ENCODE assay signal across 18 mouse cellular contexts in the genomic region with DNA sequence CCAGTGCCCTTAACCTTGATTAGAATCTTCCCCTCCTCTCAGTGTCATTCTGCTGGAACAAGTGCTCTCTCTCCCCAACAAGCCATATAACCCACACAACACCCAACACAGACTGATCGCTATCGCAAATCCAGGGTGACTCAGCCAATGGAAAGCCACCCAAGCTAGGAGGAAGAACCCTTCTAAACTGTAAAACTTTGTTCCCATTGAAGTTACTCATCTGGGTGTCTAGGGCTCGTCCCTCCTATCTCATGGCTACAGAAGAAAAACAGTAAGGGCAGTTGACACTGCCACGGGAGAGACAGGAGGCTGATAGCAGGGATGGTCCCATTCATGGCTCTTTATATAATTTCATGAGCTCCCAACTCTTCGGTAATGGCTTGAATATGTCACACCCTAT.
DNase-seq lines count a peak whose midpoint lies in the region; ATAC-seq and TF ChIP-seq lines count a peak whose summit lies in the region.
"Had no signal": no experiment of that assay in that cellular context is flagged by ENCODE, and none has a peak within 500 bp of the region (broad histone marks: within the 10 kb centered on the region; RNA-seq: fewer than 3 reads in every experiment).

No protein-coding gene starts in this region.

- H3K4me1 ChIP-seq in liver, embryonic 13.5 days (replicated peaks) = peaks cover 38% of the 10 kb centered on the region
- H3K4me1 ChIP-seq in hindbrain, embryonic 10.5 days (replicated peaks) = peaks cover 29% of the 10 kb centered on the region
- H3K4me1 ChIP-seq in stomach, postnatal 0 days (replicated peaks; ENCODE audit: control insufficient read depth, insufficient read depth) = no peaks in the 10 kb centered on the region

- H3K79me2 ChIP-seq in myocyte (ENCODE audit: control insufficient read depth, insufficient read depth) = no peaks in the 10 kb centered on the region

- H3K4me2 ChIP-seq in liver, embryonic 13.5 days = 0 out of 2 replicates have a peak overlapping the region, but pooled peaks have one; percentile 9
- peak overlapping the region; percentile 28 for H3K4me2 ChIP-seq in myocyte (ENCODE audit: low read depth)
- H3K4me2 ChIP-seq in stomach, postnatal 0 days (replicated peaks; ENCODE audit: low read depth) = no peak overlapping the region
- H3K4me2 ChIP-seq: embryonic facial prominence, embryonic 12.5 days; heart, embryonic 12.5 days; hindbrain, embryonic 15.5 days; intestine, embryonic 15.5 days; stomach, embryonic 15.5 days had no signal

- no peak for TF ChIP-seq POLR2A in myocyte (IDR thresholded peaks at IDR 0.05; ENCODE audit: insufficient read length, low read depth)

- peak overlapping the region; percentile 75 for H3K27ac ChIP-seq in liver, embryonic 13.5 days
- H3K27ac ChIP-seq in hindbrain, embryonic 10.5 days = no peak overlapping the region
- no peak overlapping the region for H3K27ac ChIP-seq in stomach, postnatal 0 days (replicated peaks)
- H3K27ac ChIP-seq: hindbrain, embryonic 15.5 days; intestine, embryonic 15.5 days; stomach, embryonic 15.5 days had no signal

- H3ac ChIP-seq in myocyte (ENCODE audit: control insufficient read depth, insufficient read length) = no peak overlapping the region

- H3K9me3 ChIP-seq in liver, embryonic 13.5 days (replicated peaks) = no peaks in the 10 kb centered on the region
- H3K9me3 ChIP-seq in hindbrain, embryonic 10.5 days = no peaks in the 10 kb centered on the region
- no peaks in the 10 kb centered on the region for H3K9me3 ChIP-seq in stomach, postnatal 0 days (ENCODE audit: control insufficient read depth, low read length)
- H3K9me3 ChIP-seq: embryonic facial prominence, embryonic 12.5 days; heart, embryonic 12.5 days; hindbrain, embryonic 15.5 days; intestine, embryonic 15.5 days; stomach, embryonic 15.5 days had no signal

- no peak for TF ChIP-seq EP300 in stomach, postnatal 0 days (optimal IDR thresholded peaks at IDR 0.05)

- DNase-seq in c-Kit-positive CD71-positive TER-119-negative erythroid progenitor cells, embryonic 14.5 days (ENCODE audit: low read depth) = peak; percentile 57
- DNase-seq in liver, embryonic 13.5 days = no peak
- no peak for DNase-seq in hindbrain, embryonic 10.5 days (ENCODE audit: low spot score)
- DNase-seq in stomach, postnatal 0 days (ENCODE audit: low spot score) = no peak
- no peak for DNase-seq in right cerebral cortex, postnatal 25 days
- DNase-seq: cerebellum, adult 8-10 months; kidney, adult 9 months; layer of hippocampus, postnatal 36 days; lung, postnatal 10 days; midbrain, embryonic 14.5 days; right cerebral cortex, postnatal 14 days had no signal

- TF ChIP-seq CTCF in stomach, postnatal 0 days (IDR thresholded peaks at IDR 0.05; ENCODE audit: low read depth) = no peak

- 25% methylated on average over 5 of the region's 5 CpGs for WGBS in liver, embryonic 13.5 days (ENCODE audit: insufficient replicate concordance)
- WGBS in hindbrain, embryonic 10.5 days = 90% methylated on average over 5 of the region's 5 CpGs
- WGBS in stomach, postnatal 0 days = 87% methylated on average over 5 of the region's 5 CpGs

- 0 out of 2 replicates have a peak, but pooled peaks have one; percentile 46 for ATAC-seq in erythroblast, adult 5-6 weeks (replicated peaks; ENCODE audit: low FRiP score, poor library complexity, severe bottlenecking)
- ATAC-seq in liver, embryonic 13.5 days (ENCODE audit: low read depth) = peak; percentile 81
- no peak for ATAC-seq in stomach, postnatal 0 days (ENCODE audit: low FRiP score, low TSS enrichment)
- ATAC-seq: intestine, embryonic 15.5 days had no signal

- H3K36me3 ChIP-seq in liver, embryonic 13.5 days = peaks cover 24% of the 10 kb centered on the region
- no peaks in the 10 kb centered on the region for H3K36me3 ChIP-seq in myocyte (ENCODE audit: control insufficient read depth, insufficient read depth)
- H3K36me3 ChIP-seq in hindbrain, embryonic 10.5 days = no peaks in the 10 kb centered on the region
- no peaks in the 10 kb centered on the region for H3K36me3 ChIP-seq in stomach, postnatal 0 days (ENCODE audit: control insufficient read depth, insufficient read depth, low read length)
- H3K36me3 ChIP-seq: embryonic facial prominence, embryonic 12.5 days; hindbrain, embryonic 15.5 days; intestine, embryonic 15.5 days; stomach, embryonic 15.5 days had no signal

- H3K9ac ChIP-seq in liver, embryonic 13.5 days = no peak overlapping the region
- no peak overlapping the region for H3K9ac ChIP-seq in stomach, postnatal 0 days (ENCODE audit: low read length)
- H3K9ac ChIP-seq: embryonic facial prominence, embryonic 12.5 days; heart, embryonic 12.5 days; hindbrain, embryonic 15.5 days; intestine, embryonic 15.5 days; stomach, embryonic 15.5 days had no signal

- no peak overlapping the region for H3K4me3 ChIP-seq in liver, embryonic 13.5 days (replicated peaks)
- H3K4me3 ChIP-seq in myocyte = no peak overlapping the region
- H3K4me3 ChIP-seq in hindbrain, embryonic 10.5 days = no peak overlapping the region
- no peak overlapping the region for H3K4me3 ChIP-seq in stomach, postnatal 0 days (ENCODE audit: low read depth, low read length)
- H3K4me3 ChIP-seq: embryonic facial prominence, embryonic 12.5 days; heart, embryonic 12.5 days; hindbrain, embryonic 15.5 days; intestine, embryonic 15.5 days; stomach, embryonic 15.5 days had no signal

- no peaks in the 10 kb centered on the region for H3K27me3 ChIP-seq in liver, embryonic 13.5 days
- no peaks in the 10 kb centered on the region for H3K27me3 ChIP-seq in myocyte (ENCODE audit: control insufficient read depth, insufficient read depth, insufficient read length)
- H3K27me3 ChIP-seq in hindbrain, embryonic 10.5 days (ENCODE audit: insufficient read depth, poor library complexity, severe bottlenecking) = no peaks in the 10 kb centered on the region
- H3K27me3 ChIP-seq in stomach, postnatal 0 days (ENCODE audit: control insufficient read depth, insufficient read depth, low read length) = no peaks in the 10 kb centered on the region
- H3K27me3 ChIP-seq: embryonic facial prominence, embryonic 12.5 days; heart, embryonic 12.5 days; hindbrain, embryonic 15.5 days; intestine, embryonic 15.5 days; stomach, embryonic 15.5 days had no signal

TF ChIP-seq in myocyte, 11 proteins besides CTCF, POLR2A, EP300 and RAD21:
- no peak for TF ChIP-seq USF1 (IDR thresholded peaks at IDR 0.05; ENCODE audit: low read depth)
- no peak for TF ChIP-seq POLR2AphosphoS2 (IDR thresholded peaks at IDR 0.05; ENCODE audit: insufficient read length, low read depth)
- TF ChIP-seq E2F4 (IDR thresholded peaks at IDR 0.05; ENCODE audit: insufficient read depth) = no peak
- no peak for TF ChIP-seq TCF12 (IDR thresholded peaks at IDR 0.05; ENCODE audit: insufficient read depth, poor library complexity, severe bottlenecking)
- TF ChIP-seq MYOD1 (IDR thresholded peaks at IDR 0.05; ENCODE audit: control insufficient read depth in 1 of 3, insufficient read length in 2 of 3, low read depth in 2 of 3) = no peak
- no peak for TF ChIP-seq SRF (IDR thresholded peaks at IDR 0.05; ENCODE audit: control insufficient read depth, insufficient read length, low read depth)
- no peak for TF ChIP-seq CEBPB (IDR thresholded peaks at IDR 0.05; ENCODE audit: insufficient read depth, poor library complexity, severe bottlenecking)
- no peak for TF ChIP-seq TCF3 (IDR thresholded peaks at IDR 0.05; ENCODE audit: insufficient read length, low read depth)
- no peak for TF ChIP-seq MYOG (IDR thresholded peaks at IDR 0.05; ENCODE audit: control insufficient read depth in 1 of 3, insufficient read depth in 1 of 3, insufficient read length in 2 of 3, low read depth in 2 of 3)
- no peak for TF ChIP-seq REST (IDR thresholded peaks at IDR 0.05; ENCODE audit: insufficient read depth, insufficient read length)
- no peak for TF ChIP-seq MAX (IDR thresholded peaks at IDR 0.05; ENCODE audit: low read depth)
